Mouse (Mus musculus): ENCODE data around the gene Srsf2.

GRCm38 (mm10) chr11:116812793-116813529, 39.9 kb downstream of the Srsf2 start:
- TF ChIP-seq HCFC1 (IDR thresholded peaks at IDR 0.05; ENCODE audit: borderline replicate concordance, insufficient read depth, low read length), result no peak
- TF ChIP-seq ZNF384 (IDR thresholded peaks at IDR 0.05; ENCODE audit: low read depth, low read length), result no peak
- TF ChIP-seq MAFK (IDR thresholded peaks at IDR 0.05; ENCODE audit: insufficient read depth, low read depth, low read length), result no peak

Data from ES-E14 (cell line).